Mouse (Mus musculus) erythroblast, embryonic 14.5 days (primary cell): Measurements from ENCODE around the gene E4f1.

ENCODE experiments used
- GATA1 ChIP-seq: IDR thresholded peaks from 2 replicates; pipeline ENCODE4 v1.6.1; 2012; ENCODE audit warnings: low read length, inconsistent platforms, mixed read lengths
- TAL1 ChIP-seq: IDR thresholded peaks from 3 replicates; pipeline ENCODE4 v1.6.1; 2012; ENCODE audit warnings: low read length, inconsistent platforms, mixed read lengths

GRCm38 (mm10) chr17:24425905-24426304, 44.2 kb downstream of the E4f1 start:
- no peak for TF ChIP-seq GATA1
- no peak for TF ChIP-seq TAL1
